Mouse (Mus musculus): ENCODE data around the gene Wdr95.

DNA sequence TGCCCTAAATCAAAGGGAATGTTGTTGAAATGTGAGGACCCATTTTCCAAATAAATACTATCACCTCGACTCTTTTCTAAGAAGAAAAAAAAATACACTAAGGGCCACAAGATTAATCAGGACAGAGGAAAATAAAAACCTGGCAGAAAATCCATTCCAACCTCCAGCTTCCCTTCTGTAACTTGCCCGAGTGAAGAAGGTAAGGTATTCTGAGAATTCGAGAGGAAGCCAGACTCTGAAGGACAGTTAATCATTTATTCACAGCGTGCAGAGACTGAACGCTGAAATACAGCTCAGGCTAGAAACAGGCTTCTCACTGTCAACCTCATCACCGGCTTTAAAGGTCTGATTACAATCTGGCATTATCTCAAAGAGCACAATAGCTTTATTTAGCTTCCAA is 94.2 kb downstream of the Wdr95 start:
- TF ChIP-seq CTCF (IDR thresholded peaks at IDR 0.05; ENCODE audit: control insufficient read depth, insufficient read depth, insufficient read length) (no peak), USF1 (IDR thresholded peaks at IDR 0.05; ENCODE audit: low read depth) (no peak), MYOG (IDR thresholded peaks at IDR 0.05; ENCODE audit: control insufficient read depth, extremely low read depth, insufficient read length) (no peak), MYOD1 (IDR thresholded peaks at IDR 0.05; ENCODE audit: control insufficient read depth, insufficient read length, low read depth) (no peak)
